Comparison of ENCODE assay signal across 8 mouse cellular contexts in the genomic region with DNA sequence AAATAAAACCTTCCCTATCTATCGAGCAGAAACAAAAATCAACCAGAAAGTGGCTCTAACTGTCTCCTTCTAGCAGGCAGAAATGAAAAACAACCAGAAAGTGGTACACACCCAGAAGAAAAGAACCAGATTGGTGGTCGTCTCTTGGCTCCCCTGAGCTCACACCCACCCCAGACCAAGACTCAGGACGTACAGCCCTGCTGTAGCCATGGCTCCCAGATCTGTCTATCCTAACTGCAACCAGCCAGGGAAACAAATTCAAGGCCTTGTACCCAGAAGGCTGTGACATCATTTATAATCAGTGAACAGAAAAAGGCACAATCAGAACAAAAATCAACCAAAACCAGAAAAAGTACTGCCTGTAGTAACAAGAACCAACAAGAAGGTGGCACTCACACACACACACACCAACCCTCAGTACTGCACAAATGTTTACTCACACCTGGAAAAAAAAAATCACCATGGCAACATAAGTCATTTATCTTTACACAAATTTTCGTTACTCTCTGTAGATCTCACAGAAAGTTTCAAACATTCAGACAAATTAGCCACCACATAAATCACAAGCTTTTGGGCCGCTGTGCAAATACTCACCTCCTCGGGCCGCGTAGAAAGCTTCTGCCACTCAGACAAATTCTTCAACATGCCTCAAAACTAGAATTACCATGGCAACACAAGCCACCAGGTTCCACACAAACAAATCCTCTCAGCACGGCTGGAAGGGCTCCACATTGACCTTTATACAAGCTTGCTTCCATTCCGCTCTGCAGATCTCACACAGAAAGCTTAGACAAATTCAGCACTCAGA.
DNase-seq lines count a peak whose midpoint lies in the region; ATAC-seq lines count a peak whose summit lies in the region.

No protein-coding gene starts in this region.

- H3K9me3 ChIP-seq in kidney, embryonic 15.5 days (replicated peaks): no peaks in the 10 kb centered on the region
- H3K9me3 ChIP-seq in forebrain, embryonic 14.5 days (replicated peaks; ENCODE audit: control insufficient read depth, low read length): no peaks in the 10 kb centered on the region
- H3K9me3 ChIP-seq in limb, embryonic 15.5 days: no peaks in the 10 kb centered on the region; the same call in 1 of the 2 replicates
- no peaks in the 10 kb centered on the region for H3K9me3 ChIP-seq in stomach, embryonic 14.5 days (ENCODE audit: control insufficient read depth, low read depth, low read length)

- no peaks in the 10 kb centered on the region for H3K36me3 ChIP-seq in kidney, embryonic 15.5 days
- no peaks in the 10 kb centered on the region for H3K36me3 ChIP-seq in forebrain, embryonic 14.5 days (ENCODE audit: control insufficient read depth, insufficient read depth, low read length)
- H3K36me3 ChIP-seq in limb, embryonic 15.5 days: no peaks in the 10 kb centered on the region
- H3K36me3 ChIP-seq in stomach, embryonic 14.5 days (ENCODE audit: control insufficient read depth, insufficient read depth, low read length): no peaks in the 10 kb centered on the region

- peak; percentile 58 for ATAC-seq in kidney, embryonic 15.5 days (replicated peaks; ENCODE audit: low FRiP score)
- peak; percentile 81 for ATAC-seq in forebrain, embryonic 14.5 days
- ATAC-seq in limb, embryonic 15.5 days (ENCODE audit: insufficient number of reproducible peaks, low FRiP score, low TSS enrichment, low read depth): 0 out of 2 replicates have a peak, but pooled peaks have one; percentile 24
- peak; percentile 53; the same call in 1 of the 2 replicates for ATAC-seq in stomach, embryonic 14.5 days (ENCODE audit: insufficient number of reproducible peaks, insufficient read depth, low FRiP score, low read depth)

- 0 out of 2 replicates have a peak overlapping the region, but pooled peaks have one; percentile 6 for H3K4me2 ChIP-seq in kidney, embryonic 15.5 days
- H3K4me2 ChIP-seq in forebrain, embryonic 14.5 days (ENCODE audit: low read length): peak overlapping the region; percentile 16; the same call in 1 of the 2 replicates
- no peak overlapping the region for H3K4me2 ChIP-seq in limb, embryonic 15.5 days
- H3K4me2 ChIP-seq in stomach, embryonic 14.5 days (replicated peaks; ENCODE audit: low read depth, low read length): peak overlapping the region; percentile 27; the same call in 1 of the 2 replicates

- H3K27ac ChIP-seq in kidney, embryonic 15.5 days: peak overlapping the region; percentile 46; the same call in 1 of the 2 replicates
- H3K27ac ChIP-seq in forebrain, embryonic 14.5 days (ENCODE audit: low read depth, low read length): no peak overlapping the region
- H3K27ac ChIP-seq in limb, embryonic 15.5 days: peak overlapping the region; percentile 34
- peak overlapping the region; percentile 75 for H3K27ac ChIP-seq in stomach, embryonic 14.5 days (ENCODE audit: low read length)

- no peaks in the 10 kb centered on the region for H3K27me3 ChIP-seq in kidney, embryonic 15.5 days
- no peaks in the 10 kb centered on the region for H3K27me3 ChIP-seq in forebrain, embryonic 14.5 days (replicated peaks; ENCODE audit: control insufficient read depth, insufficient read depth, low read length)
- H3K27me3 ChIP-seq in limb, embryonic 15.5 days: no peaks in the 10 kb centered on the region
- H3K27me3 ChIP-seq in stomach, embryonic 14.5 days (ENCODE audit: control insufficient read depth, insufficient read depth, low read length): no peaks in the 10 kb centered on the region

- no peak overlapping the region for H3K9ac ChIP-seq in kidney, embryonic 15.5 days
- H3K9ac ChIP-seq in forebrain, embryonic 14.5 days (ENCODE audit: low read length): no peak overlapping the region
- no peak overlapping the region for H3K9ac ChIP-seq in limb, embryonic 15.5 days
- H3K9ac ChIP-seq in stomach, embryonic 14.5 days (replicated peaks; ENCODE audit: low read depth, low read length): no peak overlapping the region

- no peak for DNase-seq in kidney, adult 11 months
- DNase-seq in NIH3T3 (ENCODE audit: low read depth): peak; percentile 43
- DNase-seq in forebrain, embryonic 14.5 days (ENCODE audit: low spot score): peak; percentile 68
- no peak for DNase-seq in urinary bladder, postnatal 4 days (ENCODE audit: low spot score in 2 of 2)
- DNase-seq in urinary bladder, postnatal 36 days (ENCODE audit: low spot score in 2 of 2): no peak

- WGBS in kidney, embryonic 15.5 days: 49% methylated on average over 10 of the region's 10 CpGs
- 28% methylated on average over 10 of the region's 10 CpGs for WGBS in forebrain, embryonic 14.5 days
- WGBS in limb, embryonic 15.5 days: 39% methylated on average over 10 of the region's 10 CpGs
- WGBS in stomach, embryonic 14.5 days: 16% methylated on average over 10 of the region's 10 CpGs

- no peaks in the 10 kb centered on the region for H3K4me1 ChIP-seq in kidney, embryonic 15.5 days
- no peaks in the 10 kb centered on the region for H3K4me1 ChIP-seq in forebrain, embryonic 14.5 days (ENCODE audit: control insufficient read depth, insufficient read depth, low read length)
- peaks cover 7% of the 10 kb centered on the region; the same call in 1 of the 2 replicates for H3K4me1 ChIP-seq in limb, embryonic 15.5 days
- H3K4me1 ChIP-seq in stomach, embryonic 14.5 days (ENCODE audit: control insufficient read depth, insufficient read depth, low read length): peaks cover 9% of the 10 kb centered on the region

- H3K4me3 ChIP-seq in kidney, embryonic 15.5 days (replicated peaks): no peak overlapping the region
- H3K4me3 ChIP-seq in forebrain, embryonic 14.5 days (ENCODE audit: low read depth, low read length): no peak overlapping the region
- no peak overlapping the region for H3K4me3 ChIP-seq in limb, embryonic 15.5 days
- no peak overlapping the region for H3K4me3 ChIP-seq in stomach, embryonic 14.5 days (ENCODE audit: low read depth, low read length)

Comparison
In these comparisons a context has a peak if more than half of its experiments do, and no peak if none do; other contexts are left out.
1. ATAC-seq: peak in every context shown above with its lines; median percentile 81 in forebrain, embryonic 14.5 days; 58 in kidney, embryonic 15.5 days; 53 in stomach, embryonic 14.5 days; 24 in limb, embryonic 15.5 days.
2. DNase-seq: peak in NIH3T3 (single experiment) and forebrain, embryonic 14.5 days (single experiment); none in kidney, adult 11 months (single experiment), urinary bladder, postnatal 4 days (0 of 2) and urinary bladder, postnatal 36 days (0 of 2).